Mouse (Mus musculus) forebrain, embryonic 13.5 days (tissue): ENCODE results near the gene Pdzd2. TPM values are rescaled to one million over a fixed set of nuclear protein-coding genes. Genes with fewer than 3 reads are reported as not detected.

Experiments
- ATAC-seq: fragments of 200-750 bp; cut with Nextera tagmentation; 2 replicates; pipeline ENCODE4 v1.8.0; 2017
- H3K27ac ChIP-seq: fragments of 300-500 bp; sonication (generic); 2 replicates; pipeline ENCODE4 v1.5.1; 2015; ENCODE audit warnings: inconsistent platforms, mild to moderate bottlenecking, moderate library complexity
- H3K27me3 ChIP-seq: fragments of 300-500 bp; sonication (generic); 2 replicates; pipeline ENCODE4 v1.6.1; 2015; ENCODE audit warnings: mild to moderate bottlenecking, inconsistent platforms
- H3K36me3 ChIP-seq: fragments of 300-500 bp; sonication (generic); 2 replicates; pipeline ENCODE4 v1.6.1; 2015; ENCODE audit warnings: mild to moderate bottlenecking, inconsistent platforms; ENCODE audit not compliant: poor library complexity, severe bottlenecking
- H3K4me1 ChIP-seq: fragments of 300-500 bp; sonication (generic); 2 replicates; pipeline ENCODE4 v1.6.1; 2015; ENCODE audit warnings: inconsistent platforms
- H3K4me2 ChIP-seq: fragments of 300-500 bp; sonication (generic); 2 replicates; pipeline ENCODE4 v1.6.1; 2015; ENCODE audit warnings: inconsistent platforms, mild to moderate bottlenecking, moderate library complexity
- H3K4me3 ChIP-seq: fragments of 300-500 bp; sonication (generic); 2 replicates; pipeline ENCODE4 v1.5.1; 2015; ENCODE audit warnings: mild to moderate bottlenecking, inconsistent platforms
- H3K9ac ChIP-seq: fragments of 300-500 bp; sonication (generic); 2 replicates; pipeline ENCODE4 v1.6.1; 2015; ENCODE audit warnings: mild to moderate bottlenecking, inconsistent platforms
- H3K9me3 ChIP-seq: fragments of 300-500 bp; sonication (generic); replicated peaks from 2 replicates; pipeline ENCODE4 v1.6.1; 2016; ENCODE audit warnings: inconsistent platforms
- WGBS: fragments of 180-500 bp; shearing (Covaris S2); methylation state at CpG from one replicate; pipeline ENCODE4 v1.1.7; 2015; 5-methylcytosine and 5-hydroxymethylcytosine counted together
- polyA plus RNA-seq: library from polyadenylated mRNA; unstranded; fragments of >200 nt; fragmentation: Nextera tagmentation; extraction: Ambion mirVana; gene quantifications from 2 replicates; pipeline ENCODE4 v1.2.1, GENCODE M21; 2015

Pdzd2 gene
- polyA plus RNA-seq, 1 experiment from 2014 or later, result 5.5 TPM

GRCm38 (mm10) chr15:12689716-12690381, 49.9 kb downstream of the Pdzd2 start:
- 83% methylated on average over 7 of the region's 7 CpGs for WGBS
- H3K27me3 ChIP-seq, result no peaks in the 10 kb centered on the region
- ATAC-seq, result peak; percentile 43; the same call in 1 of the 2 replicates
- no peaks in the 10 kb centered on the region for H3K4me1 ChIP-seq
- H3K9ac ChIP-seq, result no peak overlapping the region
- H3K36me3 ChIP-seq, result no peaks in the 10 kb centered on the region
- H3K4me3 ChIP-seq, result no peak overlapping the region
- H3K27ac ChIP-seq, result no peak overlapping the region
- no peak overlapping the region for H3K4me2 ChIP-seq
- no peaks in the 10 kb centered on the region for H3K9me3 ChIP-seq

GRCm38 (mm10) chr15:12682549-12682948, 57.2 kb downstream of the Pdzd2 start:
- Histone ChIP-seq H3K9ac (no peak overlapping the region), H3K36me3 (no peaks in the 10 kb centered on the region), H3K4me1 (no peaks in the 10 kb centered on the region), H3K4me3 (no peak overlapping the region), H3K4me2 (no peak overlapping the region), H3K27ac (no peak overlapping the region), H3K27me3 (no peaks in the 10 kb centered on the region), H3K9me3 (no peaks in the 10 kb centered on the region)
- WGBS, result 56% methylated on average over 9 of the region's 9 CpGs
- no peak for ATAC-seq

- 93% methylated on average over 2 of the region's 2 CpGs for WGBS
- no peak for ATAC-seq
- no peaks in the 10 kb centered on the region for H3K4me1 ChIP-seq
These were observed 57.8 kb downstream of the Pdzd2 start for GRCm38 (mm10) chr15:12681891-12682290.

GRCm38 (mm10) chr15:12680750-12681149, 59.0 kb downstream of the Pdzd2 start:
- WGBS, result 74% methylated on average over 7 of the region's 7 CpGs
- Histone ChIP-seq H3K4me1 (no peaks in the 10 kb centered on the region), H3K9ac (no peak overlapping the region)

More at GRCm38 (mm10) chr15:12681891-12682290, 57.8 kb downstream of the Pdzd2 start:
- H3K4me3 ChIP-seq, result no peak overlapping the region
- no peak overlapping the region for H3K4me2 ChIP-seq
- H3K27me3 ChIP-seq, result no peaks in the 10 kb centered on the region
- no peak overlapping the region for H3K27ac ChIP-seq
- H3K9me3 ChIP-seq, result no peaks in the 10 kb centered on the region
- no peaks in the 10 kb centered on the region for H3K36me3 ChIP-seq
- H3K9ac ChIP-seq, result no peak overlapping the region

GRCm38 (mm10) chr15:12679996-12680395, 59.7 kb downstream of the Pdzd2 start:
- WGBS, result 77% methylated on average over 6 of the region's 6 CpGs
- H3K9ac ChIP-seq, result no peak overlapping the region

More at GRCm38 (mm10) chr15:12680750-12681149, 59.0 kb downstream of the Pdzd2 start:
- no peaks in the 10 kb centered on the region for H3K27me3 ChIP-seq
- ATAC-seq, result no peak
- H3K4me2 ChIP-seq, result no peak overlapping the region
- no peaks in the 10 kb centered on the region for H3K9me3 ChIP-seq
- H3K36me3 ChIP-seq, result no peaks in the 10 kb centered on the region
- no peak overlapping the region for H3K27ac ChIP-seq
- no peak overlapping the region for H3K4me3 ChIP-seq

GRCm38 (mm10) chr15:12678540-12679112, 61.1 kb downstream of the Pdzd2 start:
- no peak overlapping the region for H3K9ac ChIP-seq
- ATAC-seq, result no peak
- no peaks in the 10 kb centered on the region for H3K36me3 ChIP-seq
- no peaks in the 10 kb centered on the region for H3K4me1 ChIP-seq
- no peaks in the 10 kb centered on the region for H3K9me3 ChIP-seq
- WGBS, result 94% methylated on average over 2 of the region's 2 CpGs
- no peak overlapping the region for H3K27ac ChIP-seq
- no peak overlapping the region for H3K4me3 ChIP-seq
- H3K4me2 ChIP-seq, result no peak overlapping the region
- no peaks in the 10 kb centered on the region for H3K27me3 ChIP-seq

More at GRCm38 (mm10) chr15:12679996-12680395, 59.7 kb downstream of the Pdzd2 start:
- Histone ChIP-seq H3K4me3 (no peak overlapping the region), H3K4me1 (no peaks in the 10 kb centered on the region), H3K4me2 (no peak overlapping the region), H3K27ac (no peak overlapping the region), H3K9me3 (no peaks in the 10 kb centered on the region), H3K36me3 (no peaks in the 10 kb centered on the region), H3K27me3 (no peaks in the 10 kb centered on the region)
- ATAC-seq, result no peak

GRCm38 (mm10) chr15:12675366-12675765, 64.4 kb downstream of the Pdzd2 start:
- no peaks in the 10 kb centered on the region for H3K27me3 ChIP-seq
- H3K4me2 ChIP-seq, result no peak overlapping the region
- H3K4me1 ChIP-seq, result no peaks in the 10 kb centered on the region
- WGBS, result 77% methylated on average over 3 of the region's 3 CpGs
- H3K27ac ChIP-seq, result no peak overlapping the region
- H3K9me3 ChIP-seq, result no peaks in the 10 kb centered on the region
- no peak for ATAC-seq
- H3K9ac ChIP-seq, result no peak overlapping the region
- H3K4me3 ChIP-seq, result no peak overlapping the region
- H3K36me3 ChIP-seq, result no peaks in the 10 kb centered on the region

- Histone ChIP-seq H3K4me1 (no peaks in the 10 kb centered on the region), H3K36me3 (no peaks in the 10 kb centered on the region), H3K9ac (no peak overlapping the region), H3K9me3 (no peaks in the 10 kb centered on the region), H3K27ac (no peak overlapping the region), H3K4me2 (no peak overlapping the region), H3K27me3 (no peaks in the 10 kb centered on the region), H3K4me3 (no peak overlapping the region)
- no peak for ATAC-seq
- 87% methylated on average over 5 of the region's 5 CpGs for WGBS
These were observed 65.7 kb downstream of the Pdzd2 start for GRCm38 (mm10) chr15:12674026-12674425.

- ATAC-seq, result no peak
- H3K9me3 ChIP-seq, result no peaks in the 10 kb centered on the region
- no peak overlapping the region for H3K4me2 ChIP-seq
- no peaks in the 10 kb centered on the region for H3K36me3 ChIP-seq
- H3K4me3 ChIP-seq, result no peak overlapping the region
- no peaks in the 10 kb centered on the region for H3K4me1 ChIP-seq
- 57% methylated on average over 21 of the region's 21 CpGs for WGBS
- no peak overlapping the region for H3K27ac ChIP-seq
- no peak overlapping the region for H3K9ac ChIP-seq
- no peaks in the 10 kb centered on the region for H3K27me3 ChIP-seq
These were observed 71.8 kb downstream of the Pdzd2 start for GRCm38 (mm10) chr15:12667760-12668520.

- H3K27ac ChIP-seq, result no peak overlapping the region
- no peak overlapping the region for H3K4me2 ChIP-seq
- WGBS, result 98% methylated on average over 6 of the region's 6 CpGs
- H3K4me3 ChIP-seq, result no peak overlapping the region
- no peak overlapping the region for H3K9ac ChIP-seq
- H3K9me3 ChIP-seq, result no peaks in the 10 kb centered on the region
- no peaks in the 10 kb centered on the region for H3K36me3 ChIP-seq
- no peaks in the 10 kb centered on the region for H3K4me1 ChIP-seq
- no peaks in the 10 kb centered on the region for H3K27me3 ChIP-seq
- ATAC-seq, result no peak
These were observed 73.8 kb downstream of the Pdzd2 start for GRCm38 (mm10) chr15:12665946-12666345.

- Histone ChIP-seq H3K9ac (no peak overlapping the region), H3K27me3 (no peaks in the 10 kb centered on the region), H3K4me3 (no peak overlapping the region), H3K27ac (no peak overlapping the region), H3K4me2 (no peak overlapping the region), H3K9me3 (no peaks in the 10 kb centered on the region), H3K36me3 (no peaks in the 10 kb centered on the region), H3K4me1 (no peaks in the 10 kb centered on the region)
- WGBS, result 91% methylated on average over 9 of the region's 9 CpGs
- no peak for ATAC-seq
These were observed 76.4 kb downstream of the Pdzd2 start for GRCm38 (mm10) chr15:12663351-12663750.

GRCm38 (mm10) chr15:12660320-12660719, 79.4 kb downstream of the Pdzd2 start:
- Histone ChIP-seq H3K27me3 (no peaks in the 10 kb centered on the region), H3K36me3 (no peaks in the 10 kb centered on the region), H3K27ac (no peak overlapping the region), H3K9ac (no peak overlapping the region), H3K4me1 (no peaks in the 10 kb centered on the region), H3K4me3 (no peak overlapping the region), H3K9me3 (no peaks in the 10 kb centered on the region), H3K4me2 (no peak overlapping the region)
- WGBS, result 90% methylated on average over 9 of the region's 9 CpGs
- ATAC-seq, result peak; percentile 58; the same call in 1 of the 2 replicates
